Mouse (Mus musculus) liver, embryonic 14.5 days (tissue): ENCODE data around the gene Ankrd42. TPM values are rescaled to one million over a fixed set of nuclear protein-coding genes. Genes with fewer than 3 reads are reported as not detected.
A peak's percentile ranks its signal among the peaks of the same experiment; 100 is the strongest.

Experiments used
- ATAC-seq: fragments of 200-750 bp; cut with Nextera tagmentation; 2 replicates; pipeline ENCODE4 v1.8.0; 2017; ENCODE audit warnings: moderate number of reproducible peaks, mild to moderate bottlenecking, moderate library complexity; ENCODE audit not compliant: insufficient read depth
- DNase-seq, 3 experiments: peaks; one replicate each; pipeline ENCODE4 v3.0.0-alpha.2; 2012 to 2013; ENCODE audit warnings: low read depth in 3 of 3, low spot score in 3 of 3
- H3K27ac ChIP-seq: fragments of 300-500 bp; sonication (generic); 2 replicates; pipeline ENCODE4 v1.5.1; 2014; ENCODE audit warnings: moderate library complexity, mild to moderate bottlenecking, control low read depth, inconsistent platforms
- H3K27me3 ChIP-seq: fragments of 300-500 bp; sonication (generic); 2 replicates; pipeline ENCODE4 v1.6.1; 2014; ENCODE audit warnings: mild to moderate bottlenecking, low read length, moderate library complexity; ENCODE audit not compliant: control insufficient read depth, insufficient read depth
- H3K36me3 ChIP-seq: fragments of 300-500 bp; sonication (generic); replicated peaks from 2 replicates; pipeline ENCODE4 v1.6.1; 2014; ENCODE audit warnings: low read depth; ENCODE audit not compliant: control insufficient read depth, insufficient read depth
- H3K4me1 ChIP-seq, 2 experiments: fragments of 200-500 bp in 1 of 2; fragments of 300-500 bp in 1 of 2; sonication (generic) in 1 of 2; replicated peaks; 2 replicates each; pipeline ENCODE4 v1.6.1; 2012 to 2014; ENCODE audit warnings: antibody characterized with exemption in 1 of 2, inconsistent platforms in 1 of 2, low read length in 1 of 2; ENCODE audit not compliant: control insufficient read depth in 2 of 2, insufficient read depth in 2 of 2
- H3K4me2 ChIP-seq: fragments of 300-500 bp; sonication (generic); 2 replicates; pipeline ENCODE4 v1.6.1; 2014; ENCODE audit warnings: low read depth, mild to moderate bottlenecking, control low read depth, moderate library complexity
- H3K4me3 ChIP-seq, 2 experiments: fragments of 200-500 bp in 1 of 2; fragments of 300-500 bp in 1 of 2; sonication (generic) in 1 of 2; 2 replicates each; pipeline ENCODE4 v1.5.1; 2012 to 2014; ENCODE audit warnings: low read depth in 2 of 2, low read length in 2 of 2, mild to moderate bottlenecking in 2 of 2, control low read depth in 1 of 2, inconsistent platforms in 1 of 2, moderate library complexity in 1 of 2; ENCODE audit not compliant: insufficient read depth in 1 of 2
- H3K9ac ChIP-seq: fragments of 300-500 bp; sonication (generic); replicated peaks from 2 replicates; pipeline ENCODE4 v1.6.1; 2014; ENCODE audit warnings: mild to moderate bottlenecking, control low read depth, moderate library complexity
- H3K9me3 ChIP-seq: fragments of 300-500 bp; sonication (generic); 2 replicates; pipeline ENCODE4 v1.6.1; 2016; ENCODE audit warnings: low read length, mixed read lengths; ENCODE audit not compliant: control insufficient read depth
- CTCF ChIP-seq: IDR thresholded peaks from 2 replicates; pipeline ENCODE4 v1.5.1; 2016; ENCODE audit warnings: antibody characterized with exemption, low read depth, control low read depth
- EP300 ChIP-seq: IDR thresholded peaks from 2 replicates; pipeline ENCODE4 v1.6.1; 2016; ENCODE audit warnings: antibody characterized with exemption, low read depth
- WGBS: fragments of 180-500 bp; shearing (Covaris S2); extraction: QIAGEN DNeasy Blood & Tissue Kit; methylation state at CpG from one replicate; pipeline ENCODE4 v1.1.7; 2014; ENCODE audit not compliant: insufficient replicate concordance; 5-methylcytosine and 5-hydroxymethylcytosine counted together
- polyA plus RNA-seq, 2 experiments: library from polyadenylated mRNA; depleted of rRNA in 1 of 2; stranded (reverse) in 1 of 2; unstranded in 1 of 2; fragments of >200 nt; fragmentation: Nextera tagmentation in 1 of 2; extraction: Ambion mirVana in 1 of 2; gene quantifications; 2 replicates each; pipeline versions ENCODE4 v1.2.1 to v1.2.3; 2012 to 2014

Gene Ankrd42
- polyA plus RNA-seq, 2 experiments = 0.19 to 0.38 TPM

DNA sequence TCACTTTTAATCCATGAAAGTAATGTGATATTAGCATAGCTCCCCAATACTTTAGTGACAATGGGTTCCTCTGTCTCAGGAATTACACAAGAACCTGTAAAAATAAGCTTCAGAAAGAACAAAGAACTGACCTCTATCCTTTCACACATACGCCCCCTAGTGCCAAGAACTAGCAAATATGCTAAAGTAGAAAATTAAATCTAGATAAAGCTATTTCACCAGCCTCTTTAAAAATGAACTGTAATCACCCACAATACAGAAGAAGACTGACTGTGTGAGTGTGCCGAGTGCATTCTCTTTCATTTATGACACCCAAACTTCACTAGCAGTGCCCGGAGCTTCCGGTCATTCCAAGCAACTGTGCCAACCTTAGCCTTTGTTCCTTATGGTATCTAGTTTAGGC, 86.0 kb downstream of the Ankrd42 start:
- Histone ChIP-seq H3K27ac (no peak overlapping the region), H3K9ac (no peak overlapping the region), H3K27me3 (no peaks in the 10 kb centered on the region), H3K4me3 (no peak overlapping the region), H3K36me3 (no peaks in the 10 kb centered on the region), H3K4me1 (no peaks in the 10 kb centered on the region), H3K4me2 (no peak overlapping the region), H3K9me3 (no peaks in the 10 kb centered on the region)
- ATAC-seq (peak; percentile 8; the same call in 1 of the 2 replicates), DNase-seq (peak in 1 of 3 experiments; percentile 27)
- TF ChIP-seq EP300 = no peak
- peak; percentile 55; the same call in 1 of the 2 replicates for TF ChIP-seq CTCF
- 41% methylated on average over 4 of the region's 4 CpGs for WGBS

DNA sequence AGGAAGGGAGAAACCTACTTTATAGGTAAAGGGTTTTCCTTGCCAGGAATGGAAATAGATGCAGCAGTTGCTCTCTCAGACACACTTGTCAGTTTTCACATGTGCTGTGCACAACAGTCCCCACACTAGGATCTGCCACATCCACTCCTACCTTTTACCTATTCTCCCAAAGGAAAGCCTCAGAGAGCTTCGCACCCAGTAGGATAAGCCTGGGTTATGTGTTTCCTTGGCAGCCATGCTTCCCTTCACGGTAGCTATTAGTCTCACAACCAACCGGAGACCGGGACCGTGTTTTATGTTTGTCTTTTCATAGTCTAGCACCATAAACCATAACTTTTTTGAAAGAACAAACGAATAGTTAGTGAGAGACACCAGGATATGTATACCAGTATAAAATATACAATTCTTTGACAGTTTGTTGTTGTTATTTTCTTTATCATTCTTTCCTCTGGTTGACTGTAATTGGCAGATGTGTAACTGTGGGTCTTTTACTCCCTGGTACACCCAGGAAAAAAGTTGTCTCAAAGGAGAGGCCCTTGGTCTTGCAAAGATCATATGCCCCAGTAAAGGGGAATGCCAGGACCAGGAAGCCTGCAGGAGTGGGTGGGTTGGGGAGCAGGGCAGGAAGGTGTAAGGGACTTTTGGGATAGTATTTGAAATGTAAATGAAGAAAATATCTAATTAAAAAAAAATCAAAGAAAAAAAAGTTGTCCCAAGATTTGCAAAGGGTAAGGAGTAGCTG, 86.5 kb downstream of the Ankrd42 start:
- no peak for TF ChIP-seq EP300
- TF ChIP-seq CTCF = no peak
- 67% methylated on average over 6 of the region's 6 CpGs for WGBS

DNA sequence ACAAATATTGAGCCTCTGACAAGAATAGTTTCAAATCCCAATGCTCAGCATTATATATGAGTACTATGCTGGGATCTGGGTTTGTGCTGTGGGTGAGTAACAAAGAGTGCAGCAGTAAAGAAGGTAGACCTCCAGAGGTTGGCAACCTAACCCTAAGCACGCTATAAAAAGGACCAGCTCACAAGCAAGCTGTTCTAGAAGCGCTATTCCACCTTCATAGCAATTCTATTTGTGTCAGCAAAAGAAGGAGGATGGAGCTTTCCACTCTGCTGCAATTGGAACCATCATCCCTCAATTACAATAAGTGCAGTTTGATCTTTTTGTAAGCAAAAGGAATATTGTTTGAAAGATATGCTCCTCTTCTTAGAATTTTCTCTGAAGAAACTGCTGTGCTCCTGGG, 90.2 kb downstream of the Ankrd42 start:
- no peak for ATAC-seq
- Histone ChIP-seq H3K9me3 (no peaks in the 10 kb centered on the region), H3K4me1 (no peaks in the 10 kb centered on the region), H3K27ac (no peak overlapping the region), H3K4me3 (no peak overlapping the region), H3K9ac (no peak overlapping the region), H3K4me2 (no peak overlapping the region), H3K27me3 (no peaks in the 10 kb centered on the region), H3K36me3 (no peaks in the 10 kb centered on the region)
- TF ChIP-seq CTCF = no peak
- TF ChIP-seq EP300 = no peak
- no peak for DNase-seq
- 43% methylated on average over 2 of the region's 2 CpGs for WGBS

More for the DNA sequence above, 86.5 kb downstream of the Ankrd42 start:
- H3K9ac ChIP-seq = no peak overlapping the region
- H3K4me3 ChIP-seq = no peak overlapping the region
- no peaks in the 10 kb centered on the region for H3K27me3 ChIP-seq
- DNase-seq (no peak), ATAC-seq (no peak)
- no peaks in the 10 kb centered on the region for H3K4me1 ChIP-seq
- no peak overlapping the region for H3K4me2 ChIP-seq
- H3K36me3 ChIP-seq = no peaks in the 10 kb centered on the region
- no peak overlapping the region for H3K27ac ChIP-seq
- no peaks in the 10 kb centered on the region for H3K9me3 ChIP-seq

DNA sequence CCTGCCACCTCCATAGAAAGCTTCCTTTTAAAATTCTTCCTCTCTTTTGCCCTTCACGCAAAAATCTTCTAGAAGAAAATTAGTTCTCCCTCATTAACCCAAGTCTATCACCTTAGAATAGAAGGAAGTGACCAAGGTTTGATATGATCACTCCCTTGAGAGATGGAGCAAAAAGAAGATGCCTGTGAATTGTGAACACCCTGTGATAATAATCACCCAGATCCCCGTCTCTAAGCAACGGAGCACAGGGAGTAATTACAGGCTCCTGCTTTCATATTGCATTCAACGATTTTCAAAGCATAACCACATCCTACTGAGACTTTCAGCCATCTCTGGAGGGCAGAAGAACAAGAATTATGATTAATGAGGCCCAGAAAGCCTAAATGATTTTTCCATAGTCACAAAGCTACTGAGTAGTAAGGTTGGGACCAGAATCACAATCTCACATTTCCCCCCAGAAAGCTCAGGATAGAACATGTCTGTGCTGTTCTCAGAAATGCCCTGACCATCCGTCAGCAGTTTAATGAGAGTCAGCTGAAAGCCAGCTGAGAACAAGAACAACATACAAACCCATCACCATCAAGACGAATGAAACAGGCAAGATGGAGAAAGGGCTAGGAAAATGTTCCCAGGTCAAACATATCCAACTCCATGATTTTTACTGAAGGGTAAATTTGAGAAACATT, 104.4 kb downstream of the Ankrd42 start:
- 60% methylated on average over 6 of the region's 6 CpGs for WGBS

More for the DNA sequence above, 104.4 kb downstream of the Ankrd42 start:
- Histone ChIP-seq H3K27me3 (no peaks in the 10 kb centered on the region), H3K9me3 (no peaks in the 10 kb centered on the region), H3K27ac (no peak overlapping the region), H3K4me1 (no peaks in the 10 kb centered on the region), H3K9ac (no peak overlapping the region), H3K4me3 (no peak overlapping the region), H3K4me2 (no peak overlapping the region), H3K36me3 (no peaks in the 10 kb centered on the region)
- ATAC-seq = no peak
- no peak for DNase-seq
- TF ChIP-seq CTCF (no peak), EP300 (no peak)

Other genes with a start within 250 kb of the Ankrd42 start
- 4.2 and 8.3 TPM in 2 replicates for gene Ccdc90b, start 76.0 kb downstream of the Ankrd42 start, polyA plus RNA-seq (2012; rRNA removed)
- gene Ccdc90b, start 76.0 kb downstream of the Ankrd42 start, polyA plus RNA-seq (2014; fragmentation: Nextera tagmentation; extraction: Ambion mirVana) = 13.6 and 15.5 TPM in 2 replicates
- 7.9 and 11.9 TPM in 2 replicates for gene Pcf11, start 32.8 kb upstream of the Ankrd42 start, polyA plus RNA-seq (2012; rRNA removed)
- gene Pcf11, start 32.8 kb upstream of the Ankrd42 start, polyA plus RNA-seq (2014; fragmentation: Nextera tagmentation; extraction: Ambion mirVana) = 8.0 and 8.4 TPM in 2 replicates
- gene Rab30, start 104.5 kb upstream of the Ankrd42 start, polyA plus RNA-seq (2012; rRNA removed) = 1.0 and 1.9 TPM in 2 replicates
- gene Rab30, start 104.5 kb upstream of the Ankrd42 start, polyA plus RNA-seq (2014; fragmentation: Nextera tagmentation; extraction: Ambion mirVana) = 6.8 and 7.6 TPM in 2 replicates
- gene Ddias, start 237.1 kb upstream of the Ankrd42 start, polyA plus RNA-seq (2012; rRNA removed) = 2.1 and 4.0 TPM in 2 replicates
- 11.4 and 13.2 TPM in 2 replicates for gene Ddias, start 237.1 kb upstream of the Ankrd42 start, polyA plus RNA-seq (2014; fragmentation: Nextera tagmentation; extraction: Ambion mirVana)
- gene Prcp, start 237.3 kb upstream of the Ankrd42 start, polyA plus RNA-seq (2012; rRNA removed) = 12.4 and 13.1 TPM in 2 replicates
- gene Prcp, start 237.3 kb upstream of the Ankrd42 start, polyA plus RNA-seq (2014; fragmentation: Nextera tagmentation; extraction: Ambion mirVana) = 18.0 and 18.8 TPM in 2 replicates